Mouse (Mus musculus): ENCODE data around the gene Mymk. TPM values are rescaled to one million over a fixed set of nuclear protein-coding genes. Genes with fewer than 3 reads are reported as not detected.

The Mymk gene
- polyA plus RNA-seq, 1 experiment from 2014 or later: 0.09 TPM

GRCm38 (mm10) chr2:27077655-27078244 is 5.8 kb upstream of the Mymk start:
- DNase-seq (ENCODE audit: low spot score): no peak
- H3K4me1 ChIP-seq: peaks cover 54% of the 10 kb centered on the region
- no peaks in the 10 kb centered on the region for H3K9me3 ChIP-seq
- peaks cover 30% of the 10 kb centered on the region for H3K27me3 ChIP-seq (ENCODE audit: insufficient read depth, poor library complexity, severe bottlenecking)
- H3K27ac ChIP-seq: peak overlapping the region; percentile 49
- no peak overlapping the region for H3K4me3 ChIP-seq
- WGBS: 57% methylated on average over 10 of the region's 10 CpGs
- 0 out of 2 replicates have a peak, but pooled peaks cover 3% of the 10 kb centered on the region for H3K36me3 ChIP-seq

- Histone ChIP-seq H3K27ac (no peak overlapping the region), H3K27me3 (ENCODE audit: insufficient read depth, poor library complexity, severe bottlenecking) (peaks cover 21% of the 10 kb centered on the region), H3K36me3 (no peaks in the 10 kb centered on the region), H3K9me3 (no peaks in the 10 kb centered on the region), H3K4me1 (peaks cover 54% of the 10 kb centered on the region), H3K4me3 (no peak overlapping the region)
- WGBS: 64% methylated on average over 3 of the region's 3 CpGs
- DNase-seq (ENCODE audit: low spot score): no peak
Observed at GRCm38 (mm10) chr2:27075485-27075884, 3.5 kb upstream of the Mymk start.

GRCm38 (mm10) chr2:27074804-27075203 is 2.8 kb upstream of the Mymk start:
- Histone ChIP-seq H3K36me3 (no peaks in the 10 kb centered on the region), H3K4me3 (no peak overlapping the region), H3K27me3 (ENCODE audit: insufficient read depth, poor library complexity, severe bottlenecking) (peaks cover 20% of the 10 kb centered on the region), H3K9me3 (no peaks in the 10 kb centered on the region), H3K27ac (0 out of 2 replicates have a peak overlapping the region, but pooled peaks have one; percentile 26), H3K4me1 (peaks cover 49% of the 10 kb centered on the region)
- no peak for DNase-seq (ENCODE audit: low spot score)
- WGBS: 86% methylated on average over 4 of the region's 4 CpGs

- WGBS: 64% methylated on average over 4 of the region's 4 CpGs
- Histone ChIP-seq H3K27ac (0 out of 2 replicates have a peak overlapping the region, but pooled peaks have one; percentile 4), H3K4me3 (no peak overlapping the region), H3K36me3 (no peaks in the 10 kb centered on the region), H3K27me3 (ENCODE audit: insufficient read depth, poor library complexity, severe bottlenecking) (peaks cover 17% of the 10 kb centered on the region), H3K4me1 (peaks cover 37% of the 10 kb centered on the region), H3K9me3 (no peaks in the 10 kb centered on the region)
- DNase-seq (ENCODE audit: low spot score): no peak
Observed at GRCm38 (mm10) chr2:27073407-27073806, 1.4 kb upstream of the Mymk start.

- 35% methylated on average over 4 of the region's 4 CpGs for WGBS
- no peak for DNase-seq (ENCODE audit: low spot score)
- Histone ChIP-seq H3K27ac (no peak overlapping the region), H3K36me3 (no peaks in the 10 kb centered on the region), H3K4me3 (no peak overlapping the region), H3K9me3 (no peaks in the 10 kb centered on the region), H3K4me1 (peaks cover 28% of the 10 kb centered on the region), H3K27me3 (ENCODE audit: insufficient read depth, poor library complexity, severe bottlenecking) (peaks cover 9% of the 10 kb centered on the region)
Observed at GRCm38 (mm10) chr2:27071137-27071536, 842 bp downstream of the Mymk start.

- Histone ChIP-seq H3K9me3 (no peaks in the 10 kb centered on the region), H3K36me3 (no peaks in the 10 kb centered on the region), H3K27me3 (ENCODE audit: insufficient read depth, poor library complexity, severe bottlenecking) (peaks cover 9% of the 10 kb centered on the region), H3K27ac (no peak overlapping the region), H3K4me3 (no peak overlapping the region), H3K4me1 (peaks cover 21% of the 10 kb centered on the region)
- DNase-seq (ENCODE audit: low spot score): no peak
- WGBS: 87% methylated on average over 2 of the region's 2 CpGs
Observed at GRCm38 (mm10) chr2:27070247-27070813, 1.6 kb downstream of the Mymk start.

- Histone ChIP-seq H3K9me3 (no peaks in the 10 kb centered on the region), H3K4me3 (no peak overlapping the region), H3K27ac (peak overlapping the region; percentile 5; the same call in 1 of the 2 replicates), H3K4me1 (peaks cover 16% of the 10 kb centered on the region; the same call in 1 of the 2 replicates), H3K36me3 (no peaks in the 10 kb centered on the region), H3K27me3 (ENCODE audit: insufficient read depth, poor library complexity, severe bottlenecking) (peaks cover 9% of the 10 kb centered on the region)
- DNase-seq (ENCODE audit: low spot score): no peak
- 60% methylated on average over 3 of the region's 3 CpGs for WGBS
Observed at GRCm38 (mm10) chr2:27069646-27070045, 2.3 kb downstream of the Mymk start.

GRCm38 (mm10) chr2:27067996-27068395 is 4.0 kb downstream of the Mymk start:
- H3K27me3 ChIP-seq (ENCODE audit: insufficient read depth, poor library complexity, severe bottlenecking): peaks cover 7% of the 10 kb centered on the region
- no peaks in the 10 kb centered on the region for H3K36me3 ChIP-seq
- peaks cover 16% of the 10 kb centered on the region; the same call in 1 of the 2 replicates for H3K4me1 ChIP-seq
- DNase-seq (ENCODE audit: low spot score): no peak
- no peak overlapping the region for H3K4me3 ChIP-seq
- H3K27ac ChIP-seq: no peak overlapping the region
- H3K9me3 ChIP-seq: no peaks in the 10 kb centered on the region
- 41% methylated on average over 2 of the region's 2 CpGs for WGBS

- WGBS: 74% methylated on average over 2 of the region's 2 CpGs
- Histone ChIP-seq H3K9me3 (no peaks in the 10 kb centered on the region), H3K4me3 (no peak overlapping the region)
Observed at GRCm38 (mm10) chr2:27067124-27067523, 4.9 kb downstream of the Mymk start.

GRCm38 (mm10) chr2:27059187-27059586 is 12.8 kb downstream of the Mymk start:
- no peaks in the 10 kb centered on the region for H3K9me3 ChIP-seq
- 78% methylated on average over 9 of the region's 9 CpGs for WGBS
- no peak for DNase-seq (ENCODE audit: low spot score)
- H3K36me3 ChIP-seq: no peaks in the 10 kb centered on the region
- no peak overlapping the region for H3K27ac ChIP-seq
- H3K4me3 ChIP-seq: no peak overlapping the region
- 0 out of 2 replicates have a peak, but pooled peaks cover 9% of the 10 kb centered on the region for H3K27me3 ChIP-seq (ENCODE audit: insufficient read depth, poor library complexity, severe bottlenecking)
- peaks cover 39% of the 10 kb centered on the region for H3K4me1 ChIP-seq

More at GRCm38 (mm10) chr2:27067124-27067523, 4.9 kb downstream of the Mymk start:
- no peaks in the 10 kb centered on the region; the same call in 1 of the 2 replicates for H3K27me3 ChIP-seq (ENCODE audit: insufficient read depth, poor library complexity, severe bottlenecking)
- no peak for DNase-seq (ENCODE audit: low spot score)
- no peak overlapping the region for H3K27ac ChIP-seq
- peaks cover 19% of the 10 kb centered on the region for H3K4me1 ChIP-seq
- no peaks in the 10 kb centered on the region for H3K36me3 ChIP-seq

- DNase-seq (ENCODE audit: low spot score): no peak
Observed at GRCm38 (mm10) chr2:27058751-27059150, 13.2 kb downstream of the Mymk start.

GRCm38 (mm10) chr2:27058251-27058650 is 13.7 kb downstream of the Mymk start:
- Histone ChIP-seq H3K36me3 (no peaks in the 10 kb centered on the region), H3K27ac (no peak overlapping the region), H3K4me1 (peaks cover 39% of the 10 kb centered on the region), H3K4me3 (no peak overlapping the region), H3K27me3 (ENCODE audit: insufficient read depth, poor library complexity, severe bottlenecking) (0 out of 2 replicates have a peak, but pooled peaks cover 9% of the 10 kb centered on the region), H3K9me3 (no peaks in the 10 kb centered on the region)
- DNase-seq (ENCODE audit: low spot score): no peak
- WGBS: 62% methylated on average over 4 of the region's 4 CpGs

More at GRCm38 (mm10) chr2:27058751-27059150, 13.2 kb downstream of the Mymk start:
- H3K4me1 ChIP-seq: peaks cover 39% of the 10 kb centered on the region
- H3K27ac ChIP-seq: no peak overlapping the region
- no peaks in the 10 kb centered on the region for H3K9me3 ChIP-seq
- 0 out of 2 replicates have a peak, but pooled peaks cover 9% of the 10 kb centered on the region for H3K27me3 ChIP-seq (ENCODE audit: insufficient read depth, poor library complexity, severe bottlenecking)
- 61% methylated on average over 12 of the region's 12 CpGs for WGBS
- no peaks in the 10 kb centered on the region for H3K36me3 ChIP-seq
- H3K4me3 ChIP-seq: no peak overlapping the region

- DNase-seq (ENCODE audit: low spot score): no peak
- Histone ChIP-seq H3K9me3 (no peaks in the 10 kb centered on the region), H3K36me3 (no peaks in the 10 kb centered on the region), H3K27me3 (ENCODE audit: insufficient read depth, poor library complexity, severe bottlenecking) (peaks cover 7% of the 10 kb centered on the region), H3K4me1 (peaks cover under 1% of the 10 kb centered on the region; the same call in 1 of the 2 replicates), H3K4me3 (no peak overlapping the region), H3K27ac (no peak overlapping the region)
- WGBS: 67% methylated on average over 6 of the region's 6 CpGs
Observed at GRCm38 (mm10) chr2:27049408-27049807, 22.6 kb downstream of the Mymk start.

All from heart, embryonic 10.5 days (tissue).